Mouse (Mus musculus): ENCODE results near the gene Tango6. TPM values are rescaled to one million over a fixed set of nuclear protein-coding genes. Genes with fewer than 3 reads are reported as not detected.

Gene Tango6
- polyA plus RNA-seq, 1 experiment = 14.1 TPM

DNA sequence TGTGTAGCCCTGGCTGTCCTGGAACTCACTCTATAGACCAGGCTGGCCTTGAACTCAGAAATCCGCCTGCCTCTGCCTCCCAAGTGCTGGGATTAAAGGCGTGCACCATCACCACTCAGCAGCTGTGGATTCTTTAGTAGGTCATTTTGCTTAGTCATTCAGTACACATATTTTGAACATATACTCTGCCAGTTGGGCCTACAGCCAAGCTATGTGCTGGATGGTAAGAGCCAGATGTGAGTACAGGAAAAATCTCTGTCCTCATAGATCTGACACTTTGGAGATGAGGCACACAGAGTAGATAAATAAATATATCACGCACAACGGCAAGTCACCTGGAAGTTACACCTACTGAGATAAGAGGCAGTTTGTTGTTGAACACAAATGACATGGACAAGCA, 129.7 kb downstream of the Tango6 start:
- Histone ChIP-seq H3K9ac (ENCODE audit: low read depth, poor library complexity, severe bottlenecking) (no peak overlapping the region), H3K9me3 (replicated peaks; ENCODE audit: control insufficient read depth, insufficient read depth, low read length, poor library complexity, severe bottlenecking) (no peaks in the 10 kb centered on the region), H3K27me3 (ENCODE audit: control insufficient read depth, insufficient read depth, low read length, poor library complexity, severe bottlenecking) (no peaks in the 10 kb centered on the region), H3K4me1 (ENCODE audit: control insufficient read depth, insufficient read depth, low read length) (no peaks in the 10 kb centered on the region), H3K27ac (ENCODE audit: insufficient read depth, low read length) (no peak overlapping the region), H3K36me3 (ENCODE audit: control insufficient read depth, insufficient read depth, low read length, poor library complexity, severe bottlenecking) (no peaks in the 10 kb centered on the region), H3K4me3 (ENCODE audit: low read depth, low read length) (no peak overlapping the region)
- TF ChIP-seq EP300 (IDR thresholded peaks at IDR 0.05; ENCODE audit: insufficient read depth, low read depth, low read length) (no peak), CTCF (IDR thresholded peaks at IDR 0.05; ENCODE audit: low read depth, low read length) (no peak), POLR2A (IDR thresholded peaks at IDR 0.05; ENCODE audit: insufficient read depth, low read length) (no peak)

DNA sequence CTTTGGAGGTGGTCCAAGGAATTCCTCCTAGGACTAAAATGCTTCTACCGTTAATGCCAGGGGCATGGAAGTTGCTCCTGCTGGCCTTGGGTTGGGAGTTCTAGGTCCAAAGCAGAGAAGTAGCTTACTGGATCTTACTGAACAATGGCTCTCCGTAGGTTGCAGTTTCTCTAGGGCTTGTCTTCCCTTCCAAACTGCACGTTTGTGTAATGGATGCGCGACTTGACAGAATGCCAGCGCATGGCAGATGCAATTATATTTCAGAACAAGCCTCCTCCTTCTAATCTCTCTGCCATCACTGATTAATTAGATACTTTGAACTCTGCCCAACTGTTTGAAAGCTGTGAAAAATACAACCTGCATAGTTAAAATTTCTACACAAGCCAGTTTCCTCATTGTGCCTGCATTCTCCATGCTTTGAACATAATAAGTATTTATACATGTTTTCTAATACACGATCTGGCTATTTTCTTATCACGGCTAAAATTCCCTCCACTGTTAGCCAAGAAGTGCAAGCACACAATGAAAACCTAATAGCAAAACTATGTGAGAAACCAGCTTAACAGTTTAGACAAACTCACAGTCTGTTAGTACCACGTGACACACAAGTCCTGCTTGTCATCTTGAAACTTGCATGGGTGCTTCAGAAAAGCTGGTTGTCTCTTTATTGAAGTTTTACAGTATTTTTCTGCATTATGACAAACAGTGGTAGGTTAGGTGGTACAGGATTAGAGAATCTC, 133.7 kb downstream of the Tango6 start:
- TF ChIP-seq POLR2A (IDR thresholded peaks at IDR 0.05; ENCODE audit: insufficient read depth, low read length) (no peak), EP300 (IDR thresholded peaks at IDR 0.05; ENCODE audit: insufficient read depth, low read depth, low read length) (no peak), CTCF (IDR thresholded peaks at IDR 0.05; ENCODE audit: low read depth, low read length) (no peak)
- no peak overlapping the region for H3K9ac ChIP-seq (ENCODE audit: low read depth, poor library complexity, severe bottlenecking)
- H3K4me1 ChIP-seq (ENCODE audit: control insufficient read depth, insufficient read depth, low read length) = no peaks in the 10 kb centered on the region
- H3K4me3 ChIP-seq (ENCODE audit: low read depth, low read length) = no peak overlapping the region
- H3K9me3 ChIP-seq (replicated peaks; ENCODE audit: control insufficient read depth, insufficient read depth, low read length, poor library complexity, severe bottlenecking) = no peaks in the 10 kb centered on the region
- no peak overlapping the region for H3K27ac ChIP-seq (ENCODE audit: insufficient read depth, low read length)
- no peaks in the 10 kb centered on the region for H3K27me3 ChIP-seq (ENCODE audit: control insufficient read depth, insufficient read depth, low read length, poor library complexity, severe bottlenecking)
- H3K36me3 ChIP-seq (ENCODE audit: control insufficient read depth, insufficient read depth, low read length, poor library complexity, severe bottlenecking) = peaks cover 4% of the 10 kb centered on the region; the same call in 1 of the 2 replicates

DNA sequence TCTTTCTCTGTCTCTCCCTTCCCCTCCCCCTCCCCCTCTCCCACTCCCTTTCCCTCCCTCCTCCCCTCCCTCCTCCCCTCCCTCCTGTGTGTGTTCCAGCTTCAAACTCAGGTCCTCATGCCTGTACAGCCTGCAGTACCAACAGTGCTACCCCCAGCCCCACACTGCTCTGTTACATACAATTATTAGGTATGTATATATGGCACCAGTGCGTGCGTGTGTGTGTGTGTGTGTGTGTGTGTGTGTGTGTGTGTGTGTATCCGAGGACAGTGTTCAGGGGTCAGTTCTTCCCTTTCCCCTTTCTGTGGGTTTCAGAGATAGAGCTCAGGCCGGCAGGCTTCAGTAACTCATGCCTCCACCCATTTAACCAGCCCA, 134.3 kb downstream of the Tango6 start:
- no peak overlapping the region for H3K27ac ChIP-seq (ENCODE audit: insufficient read depth, low read length)
- no peaks in the 10 kb centered on the region for H3K9me3 ChIP-seq (replicated peaks; ENCODE audit: control insufficient read depth, insufficient read depth, low read length, poor library complexity, severe bottlenecking)
- H3K9ac ChIP-seq (ENCODE audit: low read depth, poor library complexity, severe bottlenecking) = no peak overlapping the region
- H3K4me3 ChIP-seq (ENCODE audit: low read depth, low read length) = no peak overlapping the region
- TF ChIP-seq POLR2A (IDR thresholded peaks at IDR 0.05; ENCODE audit: insufficient read depth, low read length) (no peak), EP300 (IDR thresholded peaks at IDR 0.05; ENCODE audit: insufficient read depth, low read depth, low read length) (no peak), CTCF (IDR thresholded peaks at IDR 0.05; ENCODE audit: low read depth, low read length) (no peak)
- H3K36me3 ChIP-seq (ENCODE audit: control insufficient read depth, insufficient read depth, low read length, poor library complexity, severe bottlenecking) = peaks cover 4% of the 10 kb centered on the region; the same call in 1 of the 2 replicates
- no peaks in the 10 kb centered on the region for H3K4me1 ChIP-seq (ENCODE audit: control insufficient read depth, insufficient read depth, low read length)
- no peaks in the 10 kb centered on the region for H3K27me3 ChIP-seq (ENCODE audit: control insufficient read depth, insufficient read depth, low read length, poor library complexity, severe bottlenecking)

DNA sequence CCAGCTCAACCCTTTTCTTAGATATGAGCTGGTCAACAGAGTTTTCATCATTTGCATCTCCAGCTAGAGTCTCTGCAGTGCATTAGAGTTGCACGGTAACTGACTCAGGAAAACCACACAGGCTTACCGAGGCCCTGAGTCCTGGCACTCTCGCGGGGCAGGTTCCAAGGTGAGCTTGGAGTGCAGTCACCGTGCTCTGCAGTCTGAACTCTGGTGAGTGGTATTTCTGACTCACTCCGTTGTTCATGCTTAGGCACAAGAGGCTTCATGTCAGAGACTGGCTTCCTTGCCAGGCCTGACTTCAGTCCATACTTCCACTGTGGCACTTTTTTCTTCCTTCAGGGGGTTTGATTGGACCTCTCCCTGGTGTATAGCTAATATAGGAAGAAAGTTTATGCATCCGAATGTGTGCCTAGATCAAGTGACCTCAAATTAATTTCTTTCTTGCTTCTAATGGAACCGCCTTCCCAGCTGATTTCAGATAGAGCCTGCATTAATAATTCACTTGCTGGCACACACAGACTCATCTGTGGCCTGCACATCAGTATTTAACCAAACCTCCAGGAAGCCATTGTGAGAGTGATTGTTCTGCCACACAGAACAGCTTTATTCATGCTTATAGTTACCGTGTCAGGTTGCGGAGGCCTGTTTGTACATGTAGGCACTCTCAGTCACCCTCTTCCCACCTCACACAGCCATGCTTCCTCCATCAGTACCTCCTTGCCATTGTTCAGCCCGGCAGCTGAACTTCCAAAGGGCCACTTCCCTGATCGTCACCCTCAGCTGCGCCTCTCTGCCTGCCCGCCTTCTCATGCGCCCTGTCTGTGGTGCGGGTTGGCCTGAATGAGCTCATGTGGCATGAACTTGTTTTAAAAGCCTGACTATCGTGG, 136.0 kb downstream of the Tango6 start:
- Histone ChIP-seq H3K27me3 (ENCODE audit: control insufficient read depth, insufficient read depth, low read length, poor library complexity, severe bottlenecking) (no peaks in the 10 kb centered on the region), H3K36me3 (ENCODE audit: control insufficient read depth, insufficient read depth, low read length, poor library complexity, severe bottlenecking) (peaks cover 4% of the 10 kb centered on the region; the same call in 1 of the 2 replicates), H3K4me3 (ENCODE audit: low read depth, low read length) (no peak overlapping the region), H3K4me1 (ENCODE audit: control insufficient read depth, insufficient read depth, low read length) (no peaks in the 10 kb centered on the region), H3K27ac (ENCODE audit: insufficient read depth, low read length) (no peak overlapping the region), H3K9me3 (replicated peaks; ENCODE audit: control insufficient read depth, insufficient read depth, low read length, poor library complexity, severe bottlenecking) (no peaks in the 10 kb centered on the region), H3K9ac (ENCODE audit: low read depth, poor library complexity, severe bottlenecking) (no peak overlapping the region)
- TF ChIP-seq EP300 (IDR thresholded peaks at IDR 0.05; ENCODE audit: insufficient read depth, low read depth, low read length) (no peak), CTCF (IDR thresholded peaks at IDR 0.05; ENCODE audit: low read depth, low read length) (no peak), POLR2A (IDR thresholded peaks at IDR 0.05; ENCODE audit: insufficient read depth, low read length) (no peak)

DNA sequence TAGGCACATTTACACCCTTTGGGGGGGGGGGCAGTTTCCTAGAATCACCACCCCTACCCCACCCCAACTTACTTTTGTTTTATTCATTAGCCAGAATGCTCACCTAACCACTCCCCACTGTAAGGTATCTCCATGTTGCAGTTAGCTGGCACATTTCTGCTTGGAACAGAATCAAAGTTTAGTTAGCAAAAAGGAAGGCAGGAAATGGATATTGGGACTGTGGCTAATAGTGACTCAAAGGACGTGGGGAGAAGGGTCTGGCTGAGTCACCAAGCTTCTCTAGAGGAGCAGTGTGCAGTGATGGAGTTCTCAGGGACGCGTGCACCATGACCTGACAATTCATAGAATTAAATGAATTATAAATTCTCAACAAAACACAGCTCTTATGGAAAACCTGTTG, 136.7 kb downstream of the Tango6 start:
- Histone ChIP-seq H3K4me3 (ENCODE audit: low read depth, low read length) (no peak overlapping the region), H3K4me1 (ENCODE audit: control insufficient read depth, insufficient read depth, low read length) (no peaks in the 10 kb centered on the region), H3K27ac (ENCODE audit: insufficient read depth, low read length) (no peak overlapping the region), H3K27me3 (ENCODE audit: control insufficient read depth, insufficient read depth, low read length, poor library complexity, severe bottlenecking) (no peaks in the 10 kb centered on the region), H3K9ac (ENCODE audit: low read depth, poor library complexity, severe bottlenecking) (no peak overlapping the region), H3K9me3 (replicated peaks; ENCODE audit: control insufficient read depth, insufficient read depth, low read length, poor library complexity, severe bottlenecking) (no peaks in the 10 kb centered on the region), H3K36me3 (ENCODE audit: control insufficient read depth, insufficient read depth, low read length, poor library complexity, severe bottlenecking) (peaks cover 4% of the 10 kb centered on the region; the same call in 1 of the 2 replicates)
- TF ChIP-seq POLR2A (IDR thresholded peaks at IDR 0.05; ENCODE audit: insufficient read depth, low read length) (no peak), CTCF (IDR thresholded peaks at IDR 0.05; ENCODE audit: low read depth, low read length) (no peak), EP300 (IDR thresholded peaks at IDR 0.05; ENCODE audit: insufficient read depth, low read depth, low read length) (no peak)
